Mouse (Mus musculus): ENCODE measurements around the gene St14.
"Not testable (repeated sequence)": the region's sequence is repeated elsewhere in the genome, so short reads cannot be mapped to it uniquely, and the experiment has no call there.

St14 gene

DNA sequence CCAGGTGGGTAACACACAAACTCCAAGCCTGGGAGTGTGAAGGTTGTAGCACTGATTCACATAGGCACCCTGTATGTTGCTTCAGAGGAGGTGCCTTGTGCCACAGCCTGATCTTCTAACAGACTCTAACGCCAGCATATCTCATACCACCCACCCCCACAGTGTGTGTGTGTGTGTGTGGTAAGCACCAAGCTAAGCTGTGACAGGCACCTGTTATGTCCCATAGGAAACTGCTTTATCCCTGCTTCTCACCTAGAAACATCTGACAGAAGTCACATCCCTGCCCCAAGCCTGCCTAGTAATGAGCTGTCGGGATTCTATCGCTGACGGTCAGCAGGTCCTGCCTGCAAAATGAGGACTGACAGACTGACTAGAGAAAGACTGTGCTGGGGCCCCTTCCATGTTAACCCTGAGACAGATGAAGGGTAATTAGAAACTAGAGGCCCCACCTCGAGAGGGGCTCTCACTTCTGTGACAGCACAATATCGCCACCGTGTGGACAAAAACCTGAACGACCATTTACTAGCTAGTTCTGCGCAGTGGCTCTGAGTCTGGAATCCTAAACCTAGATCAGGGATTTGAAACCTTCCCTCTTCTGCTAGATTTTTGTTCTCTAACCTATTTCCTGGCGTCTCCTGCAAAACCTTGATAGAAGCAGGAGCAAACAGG is 45.4 kb downstream of the St14 start:
- DNase-seq, result peak; percentile 47

DNA sequence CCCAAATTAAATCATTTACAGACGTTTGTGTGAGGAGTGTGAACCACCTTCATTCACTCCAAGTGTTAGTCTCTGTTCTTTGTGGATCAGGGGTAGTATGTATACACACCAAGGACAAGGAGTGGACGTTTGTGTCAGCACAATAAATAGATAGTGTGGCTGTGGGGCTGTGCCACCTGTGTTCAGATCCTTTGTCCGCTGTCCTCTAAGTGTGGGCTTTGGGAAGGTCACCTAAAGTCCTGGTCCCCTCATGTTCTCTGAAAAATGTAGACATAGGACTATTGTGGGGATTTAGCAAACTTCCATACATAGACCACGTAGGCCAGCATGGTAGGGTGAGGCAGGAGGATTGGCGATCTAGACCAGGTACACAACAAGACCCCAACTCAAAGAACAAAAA is 46.1 kb downstream of the St14 start:
- no peak for DNase-seq

DNA sequence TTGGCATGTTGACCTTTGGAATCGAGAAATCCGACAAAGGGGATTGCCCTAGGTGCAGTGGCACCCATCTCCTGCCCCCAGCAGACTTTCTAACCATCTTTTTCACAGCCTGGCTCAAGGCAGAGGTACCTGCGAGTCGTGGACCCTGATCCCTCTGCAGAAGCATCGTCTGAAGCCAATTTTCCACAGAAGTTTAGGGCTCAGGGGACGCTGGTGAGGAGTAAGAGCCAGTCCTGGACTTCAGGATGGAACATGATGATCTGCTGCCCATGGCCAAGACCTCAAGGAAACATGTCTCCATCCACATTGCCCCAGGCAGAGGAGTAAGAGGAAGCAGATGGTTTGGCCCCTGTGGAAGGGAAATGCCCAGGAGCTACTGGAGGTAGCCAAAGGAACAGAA is 48.9 kb downstream of the St14 start:
- DNase-seq, result no peak

DNA sequence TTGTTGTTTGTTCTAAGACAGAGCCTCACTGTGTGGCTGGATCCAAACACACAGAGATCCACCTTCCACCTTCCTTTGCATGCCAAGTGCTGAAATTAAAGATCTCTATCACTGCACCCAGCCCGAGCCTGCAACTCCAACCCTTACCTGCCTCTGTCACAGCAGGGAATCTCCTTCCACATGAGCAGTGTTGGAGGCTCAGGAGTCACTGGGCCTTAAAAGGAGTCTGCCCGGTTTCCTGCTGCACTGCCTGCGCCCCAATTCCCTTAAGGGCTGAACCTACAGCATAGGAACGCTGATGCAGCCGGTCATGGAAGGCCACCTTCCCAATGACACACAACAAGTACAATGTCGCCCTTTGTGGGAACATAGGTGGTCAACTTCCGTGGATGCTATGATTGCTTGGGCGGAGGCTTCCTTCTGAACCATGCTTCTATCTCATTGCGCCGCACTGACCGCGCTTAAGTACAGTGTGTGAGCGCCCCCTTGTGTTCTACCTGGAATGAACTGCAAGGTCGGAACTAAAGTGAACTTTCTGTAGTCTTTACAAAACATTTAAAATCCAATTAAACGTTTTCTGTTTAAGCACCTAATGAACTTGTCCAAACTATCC is 49.5 kb downstream of the St14 start:
- DNase-seq, result peak; percentile 65

DNA sequence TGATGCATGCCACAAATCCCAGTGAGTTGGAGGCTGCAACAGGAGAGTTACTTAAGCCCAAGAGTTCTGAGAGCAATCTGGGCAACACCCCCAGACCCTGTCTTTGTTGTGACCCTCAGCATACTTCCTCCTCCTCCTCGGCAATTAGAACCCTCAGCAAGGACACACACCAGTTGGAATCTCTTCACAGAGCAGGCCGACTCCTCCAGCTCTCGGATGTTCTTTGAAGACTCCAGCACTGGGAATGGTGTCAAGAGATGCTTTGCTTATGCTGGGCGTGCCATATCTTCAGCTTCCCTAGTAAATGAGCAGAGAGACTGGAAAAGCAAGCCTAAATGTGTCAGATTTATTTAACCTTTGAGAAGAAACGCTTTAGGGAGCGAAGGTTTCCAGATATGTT is 50.9 kb downstream of the St14 start:
- DNase-seq, result no peak

DNA sequence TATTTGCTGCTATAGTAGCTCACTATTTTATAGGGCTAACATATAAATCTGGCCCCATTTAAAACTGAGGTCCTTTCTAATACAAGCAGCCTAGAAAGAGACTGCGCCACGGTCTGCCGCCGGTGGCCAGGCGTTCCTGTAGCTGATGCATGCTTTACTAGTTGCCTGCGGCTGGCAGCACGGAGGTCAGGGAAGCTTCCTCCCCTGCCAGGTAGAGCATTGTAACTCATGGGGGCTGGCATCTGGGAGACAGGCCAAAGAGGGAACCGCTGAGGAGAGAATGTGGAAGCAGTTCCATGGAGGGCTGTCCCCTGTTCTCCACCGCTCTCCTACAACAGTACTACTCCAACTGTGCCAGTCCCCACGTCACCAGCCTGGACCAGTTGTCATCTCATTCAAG is 56.8 kb downstream of the St14 start:
- DNase-seq, result no peak

DNA sequence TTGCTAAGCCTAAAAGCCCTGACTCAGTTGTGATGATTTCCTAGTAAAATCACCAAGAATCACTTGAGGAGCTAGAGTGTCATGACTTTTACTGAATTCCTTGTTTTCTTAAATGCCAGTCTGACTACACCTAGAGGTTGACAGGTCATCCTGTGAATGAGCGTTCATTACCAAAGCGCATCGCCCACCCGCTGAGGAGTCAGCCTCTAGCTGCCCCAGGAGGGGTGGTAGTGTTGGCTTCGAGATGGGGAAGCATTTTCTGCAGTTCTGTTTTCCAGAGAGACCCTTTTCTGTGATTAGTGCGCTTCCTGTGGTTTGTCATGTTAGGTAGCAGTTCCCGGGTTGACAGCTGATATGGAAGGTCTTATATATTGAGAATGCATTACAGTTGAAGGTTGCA is 57.9 kb downstream of the St14 start:
- no peak for DNase-seq

DNA sequence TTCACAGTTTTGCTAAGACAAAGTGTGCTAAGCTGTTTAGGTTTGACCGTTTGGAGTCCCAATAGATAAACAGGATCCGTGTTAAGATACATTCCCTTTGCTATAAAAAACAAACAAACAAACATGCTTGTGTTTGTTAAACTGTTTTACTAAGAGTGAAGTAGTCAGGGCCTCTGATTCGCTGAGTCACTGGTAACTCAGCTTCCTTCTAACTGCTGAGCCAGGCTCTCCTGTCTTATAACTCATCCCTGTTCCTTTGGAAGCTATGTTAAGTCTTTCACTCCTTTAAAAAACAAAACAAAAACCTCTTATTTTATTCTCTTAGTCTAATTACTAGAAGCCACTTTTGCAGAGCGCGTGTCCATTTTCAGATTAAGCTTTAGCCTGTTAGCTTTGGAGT is 59.4 kb downstream of the St14 start:
- no peak for DNase-seq

DNA sequence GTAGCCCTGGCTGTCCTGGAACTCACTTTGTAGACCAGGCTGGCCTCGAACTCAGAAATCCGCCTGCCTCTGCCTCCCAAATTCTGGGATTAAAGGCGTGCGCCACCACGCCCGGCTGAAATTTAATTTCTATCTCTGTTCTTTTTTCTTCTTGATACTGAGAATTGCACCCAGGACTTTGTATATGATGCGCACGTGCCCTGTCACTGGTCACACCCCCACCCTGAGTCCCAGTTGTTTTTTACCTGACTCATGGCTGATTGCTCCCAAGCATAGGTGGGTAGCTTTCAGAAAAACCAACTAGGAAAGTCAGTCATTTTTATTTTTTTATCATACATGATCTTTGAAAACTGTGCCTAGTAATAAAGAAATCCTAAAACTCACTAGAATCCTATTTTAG is 60.9 kb downstream of the St14 start:
- no peak for DNase-seq

DNA sequence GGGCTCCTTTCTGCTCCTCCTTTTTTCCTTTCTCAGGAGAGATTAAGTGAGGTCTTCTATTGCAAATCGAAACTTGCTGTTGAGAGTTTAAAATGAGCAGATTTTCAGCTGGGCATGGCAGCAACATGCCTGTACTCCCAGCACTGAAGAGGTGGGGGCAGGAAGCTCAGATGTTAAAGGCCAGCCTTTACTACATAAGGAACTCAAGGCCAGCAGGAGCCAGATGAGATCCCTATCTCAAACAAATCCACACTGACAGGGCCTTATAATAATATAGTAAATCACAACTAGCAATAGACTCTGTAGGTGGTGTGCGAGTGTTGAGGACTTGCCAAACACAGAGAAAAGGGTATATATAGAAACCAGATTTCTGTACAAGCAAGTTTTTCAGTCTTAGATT is 72.9 kb downstream of the St14 start:
- DNase-seq, result no peak

DNA sequence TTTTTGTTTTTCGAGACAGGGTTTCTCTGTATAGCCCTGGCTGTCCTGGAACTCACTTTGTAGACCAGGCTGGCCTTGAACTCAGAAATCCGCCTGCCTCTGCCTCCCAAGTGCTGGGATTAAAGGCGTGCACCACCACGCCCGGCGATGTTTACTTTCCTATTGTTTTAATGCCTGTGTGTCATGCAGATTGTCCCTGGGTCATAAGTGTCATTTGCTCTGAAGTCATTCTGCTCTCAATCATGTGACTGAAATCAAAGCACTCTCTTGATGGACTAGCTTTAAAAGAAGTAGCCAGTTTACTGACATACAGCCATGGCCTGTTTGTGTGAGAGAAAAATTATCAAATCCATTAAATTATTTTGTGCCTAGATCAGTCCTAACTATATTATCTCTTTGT is 80.1 kb downstream of the St14 start:
- DNase-seq, result not testable (repeated sequence)

DNA sequence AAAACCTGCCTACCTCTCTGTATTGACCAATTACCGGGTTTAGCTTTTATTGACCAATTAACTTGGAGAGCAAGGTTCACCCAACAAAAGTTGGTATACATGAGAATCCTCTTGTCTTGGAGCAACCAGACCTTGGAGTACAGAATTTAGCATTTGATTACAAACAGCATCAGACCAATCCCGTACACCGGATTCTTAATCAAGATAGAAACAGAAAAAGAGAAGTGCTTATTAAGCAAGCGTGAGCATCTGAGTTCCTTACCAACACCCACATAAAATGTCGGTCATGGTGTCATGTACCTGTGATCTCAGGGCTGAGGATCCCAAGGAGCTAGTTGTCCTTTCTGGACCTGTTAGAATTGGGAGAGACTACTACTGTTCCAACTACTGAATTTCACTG is 81.4 kb downstream of the St14 start:
- DNase-seq, result no peak
